Mouse (Mus musculus) left cerebral cortex, adult 2 months (tissue): ENCODE data around the gene Ptprd. TPM values are rescaled to one million over a fixed set of nuclear protein-coding genes. Genes with fewer than 3 reads are reported as not detected.

ENCODE experiments used
- DNase-seq, 2 experiments: peaks; one replicate each; pipeline ENCODE4 v3.0.0; 2021 to 2022; ENCODE audit warnings: low spot score in 2 of 2, mixed read lengths in 1 of 2; ENCODE audit errors: extremely low spot score in 1 of 2
- H3K27ac ChIP-seq: fragments of 200-600 bp; 2 replicates; pipeline ENCODE4 v1.8.1; 2022
- H3K4me3 ChIP-seq: fragments of 200-600 bp; 2 replicates; pipeline ENCODE4 v1.8.1; 2022
- CTCF ChIP-seq: fragments of 200-600 bp; IDR thresholded peaks from 2 replicates; pipeline ENCODE4 v1.8.1; 2022; ENCODE audit warnings: antibody characterized with exemption, mild to moderate bottlenecking, moderate library complexity
- intact Hi-C: fragments of 180-260 bp; cut with DNase I; formaldehyde crosslinking; loops from one replicate; pipeline ENCODE4 v1.15.1; 2025
- total RNA-seq, 2 experiments: library from RNA; stranded (reverse); gene quantifications; 2 replicates each; pipeline ENCODE4 v1.2.3; 2021

Gene Ptprd
- total RNA-seq, 2 experiments from 2014 or later, result 307 to 330 TPM

DNA sequence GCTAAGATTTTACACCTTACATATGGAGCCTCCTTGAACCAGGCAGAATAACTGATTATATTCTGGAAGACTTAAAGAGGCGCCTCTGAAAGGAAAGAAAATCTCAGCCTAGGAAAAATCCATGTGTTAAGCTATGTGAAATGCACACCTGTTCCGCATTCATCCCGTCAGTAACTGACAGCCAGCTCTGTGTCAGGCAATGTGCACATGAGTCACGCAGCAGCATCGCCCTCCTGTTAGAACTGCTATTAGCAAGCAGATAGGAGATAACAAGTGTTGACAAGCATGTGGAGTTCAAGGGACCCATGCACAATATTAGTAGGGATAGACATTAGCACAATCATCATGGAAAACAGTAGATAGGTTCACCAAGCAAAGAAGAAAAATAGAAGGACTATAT, 1905.8 kb downstream of the Ptprd start:
- intact Hi-C loops, result no loop called here
- no peak overlapping the region for H3K27ac ChIP-seq
- TF ChIP-seq CTCF, result no peak
- DNase-seq, result no peak
- no peak overlapping the region for H3K4me3 ChIP-seq

DNA sequence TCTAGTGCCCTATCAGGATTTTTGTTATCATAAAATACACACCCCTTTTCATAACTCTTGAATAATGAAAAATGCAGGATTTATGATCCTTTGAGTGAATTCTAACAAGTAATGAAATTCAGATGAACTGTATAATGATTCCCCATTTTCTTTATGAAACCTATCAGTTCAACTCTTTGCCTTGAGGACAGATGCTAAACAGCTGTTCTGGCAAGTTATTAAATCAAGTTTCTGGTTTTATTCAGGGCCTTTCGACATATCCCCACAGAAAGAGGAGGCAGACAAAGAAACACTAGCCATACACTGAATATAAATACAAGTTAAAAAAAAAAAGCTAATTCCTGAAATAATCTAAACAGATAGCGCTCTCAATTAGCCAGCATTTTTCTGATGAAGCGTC, 1914.4 kb downstream of the Ptprd start:
- no peak overlapping the region for H3K4me3 ChIP-seq
- no peak overlapping the region for H3K27ac ChIP-seq
- TF ChIP-seq CTCF, result no peak
- no peak for DNase-seq
- intact Hi-C loops, result no loop called here

DNA sequence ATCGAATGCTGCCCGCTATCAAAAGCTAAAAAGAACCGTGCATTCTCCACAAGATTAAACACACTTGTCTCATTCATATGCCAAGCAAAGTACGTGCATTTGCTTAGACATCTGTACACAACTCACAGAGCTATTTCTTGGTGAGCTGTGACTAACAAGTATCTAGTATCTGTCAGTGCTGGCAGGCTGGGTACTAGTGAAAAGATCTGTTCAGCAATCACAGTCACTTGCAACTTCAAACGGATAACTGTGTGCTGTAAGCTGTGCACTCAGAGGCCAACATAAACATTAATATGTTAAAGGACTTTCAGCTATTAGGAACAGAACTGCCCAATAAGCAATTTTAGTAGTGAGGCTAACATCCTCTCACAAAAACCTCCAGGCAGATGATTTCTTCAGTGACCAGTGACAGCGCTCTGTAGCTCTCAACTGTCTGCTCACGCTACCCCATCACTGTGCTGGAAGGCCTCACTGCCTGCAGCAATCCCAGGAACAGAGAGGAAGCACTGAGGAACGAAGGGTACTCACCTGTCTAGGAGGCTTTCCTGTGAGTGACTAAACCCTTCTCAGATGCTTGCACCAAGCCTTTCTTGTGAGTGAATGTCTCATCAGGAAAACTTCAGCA, 1918.9 kb downstream of the Ptprd start:
- no peak for DNase-seq
- H3K27ac ChIP-seq, result no peak overlapping the region
- TF ChIP-seq CTCF, result no peak
- no peak overlapping the region for H3K4me3 ChIP-seq
- intact Hi-C loops, result no loop called here

DNA sequence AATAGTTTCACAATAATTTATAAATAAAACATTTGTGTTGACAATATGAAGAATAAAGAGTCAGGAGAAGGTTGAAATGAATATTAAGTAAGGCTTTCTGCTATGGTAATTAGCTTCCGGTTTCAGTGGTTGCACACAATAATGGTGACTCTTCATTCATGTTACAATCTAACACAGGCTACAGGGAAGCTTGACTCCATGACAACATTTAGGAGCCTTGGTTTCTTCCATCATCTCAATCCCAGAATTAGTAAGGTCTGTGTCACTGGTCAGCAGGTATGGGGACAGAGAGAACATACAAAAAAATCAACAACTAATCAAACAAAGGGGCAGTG, 1921.3 kb downstream of the Ptprd start:
- no peak overlapping the region for H3K4me3 ChIP-seq
- no peak for DNase-seq
- H3K27ac ChIP-seq, result no peak overlapping the region
- intact Hi-C loops, result no loop called here
- TF ChIP-seq CTCF, result no peak

DNA sequence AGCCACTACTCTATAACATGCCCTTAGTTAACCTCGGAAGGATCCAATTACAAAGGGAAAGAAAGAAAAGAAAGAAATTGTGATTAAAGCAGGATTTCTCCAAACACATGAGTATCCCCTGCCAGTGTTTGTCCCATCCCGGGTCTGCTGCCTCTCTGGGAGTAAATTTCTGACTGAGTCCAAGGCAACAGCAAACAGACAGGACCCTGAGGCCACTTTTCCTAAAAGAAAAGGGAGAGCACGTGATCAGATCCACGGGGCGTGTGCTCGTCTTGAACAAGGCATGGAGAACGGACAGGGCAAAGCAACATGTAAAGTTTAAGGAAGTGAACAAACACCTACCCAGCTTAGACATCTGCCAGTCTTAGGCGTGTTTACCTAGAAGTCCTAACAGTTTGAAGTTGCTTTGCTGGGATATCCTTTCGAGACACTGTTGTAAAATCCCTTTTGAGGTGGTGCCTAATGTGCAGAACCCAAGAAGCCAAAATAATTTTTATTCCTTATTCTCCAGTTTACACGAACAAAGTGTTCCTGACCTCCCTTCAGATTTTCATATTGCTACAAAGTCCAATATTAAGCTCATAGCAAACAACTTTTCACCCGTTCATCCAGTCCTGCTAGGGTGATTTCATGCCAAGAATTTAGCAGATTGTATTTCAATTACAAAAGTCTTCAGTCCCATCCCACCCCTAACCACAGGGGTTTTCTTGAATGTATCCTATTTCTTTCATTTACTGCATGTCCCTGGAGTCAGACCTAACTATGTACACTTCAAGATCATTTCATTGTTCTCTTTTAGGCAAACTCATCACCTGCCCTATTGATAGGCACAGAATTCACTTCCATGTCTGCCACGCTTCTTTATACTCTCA, 1921.9 kb downstream of the Ptprd start:
- intact Hi-C loops, result no loop called here
- TF ChIP-seq CTCF, result no peak
- Histone ChIP-seq H3K27ac (no peak overlapping the region), H3K4me3 (no peak overlapping the region)
- no peak for DNase-seq

DNA sequence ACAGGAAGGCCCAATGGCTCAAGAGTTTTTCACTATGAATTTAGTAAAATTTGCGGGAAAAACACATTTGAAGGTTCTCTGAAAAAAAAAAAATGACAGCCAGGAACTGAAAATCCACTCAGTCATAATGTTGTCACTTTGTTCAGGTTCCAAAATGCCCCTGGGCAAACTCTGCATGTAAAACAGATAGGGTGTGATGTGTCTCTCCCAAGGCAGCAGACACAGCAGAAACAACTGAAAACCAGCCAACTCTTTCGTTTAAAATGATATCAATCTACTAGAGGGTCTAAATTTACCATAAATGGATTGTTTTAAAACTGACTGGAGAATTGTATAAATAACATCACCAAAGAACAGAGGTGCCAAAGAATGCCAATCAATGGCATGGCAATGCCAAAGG, 1925.7 kb downstream of the Ptprd start:
- Histone ChIP-seq H3K4me3 (no peak overlapping the region), H3K27ac (no peak overlapping the region)
- DNase-seq, result no peak
- intact Hi-C loops, result no loop called here
- no peak for TF ChIP-seq CTCF

DNA sequence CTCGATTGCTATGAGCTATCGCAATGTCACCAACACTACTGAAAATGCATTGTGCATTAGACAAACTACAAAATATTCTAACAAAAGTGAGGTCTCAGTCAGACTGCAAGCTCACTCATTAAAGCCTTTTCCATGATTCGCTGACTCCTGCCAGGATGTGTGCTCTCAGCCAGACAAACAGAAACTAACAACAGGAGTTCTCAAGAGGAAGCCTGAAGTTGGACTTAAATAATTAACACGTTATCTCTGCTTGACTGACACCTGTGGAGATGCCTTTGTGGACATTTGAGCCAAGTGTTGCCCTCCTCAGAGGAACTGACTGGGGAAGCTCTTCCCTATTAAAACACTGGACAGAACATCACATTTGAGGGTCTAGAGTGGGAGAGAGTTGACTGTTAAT, 1928.9 kb downstream of the Ptprd start:
- H3K4me3 ChIP-seq, result no peak overlapping the region
- intact Hi-C loops, result no loop called here
- no peak for DNase-seq

DNA sequence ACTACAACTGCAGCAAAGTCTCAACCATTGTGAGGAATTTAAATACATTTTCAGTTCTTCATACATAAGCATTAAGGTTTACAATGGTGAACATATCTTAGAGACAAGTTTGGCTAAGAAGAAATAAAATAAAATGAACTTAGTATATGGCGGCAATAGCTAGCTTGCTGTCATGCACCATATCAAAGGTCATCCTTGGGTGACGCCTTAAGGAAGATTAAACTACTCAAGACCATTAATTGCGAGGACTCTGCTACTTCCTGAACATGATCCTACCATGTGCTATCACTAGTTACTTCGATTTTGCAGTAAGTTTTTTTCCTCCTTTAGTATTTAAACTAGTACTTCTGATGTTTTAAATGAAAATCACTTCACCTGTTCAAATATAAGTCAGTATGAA, 1949.0 kb downstream of the Ptprd start:
- no peak for TF ChIP-seq CTCF
- no peak for DNase-seq
- H3K27ac ChIP-seq, result no peak overlapping the region
- no peak overlapping the region for H3K4me3 ChIP-seq
- intact Hi-C loops, result no loop called here

More for the DNA sequence above, 1928.9 kb downstream of the Ptprd start:
- no peak for TF ChIP-seq CTCF
- H3K27ac ChIP-seq, result no peak overlapping the region

DNA sequence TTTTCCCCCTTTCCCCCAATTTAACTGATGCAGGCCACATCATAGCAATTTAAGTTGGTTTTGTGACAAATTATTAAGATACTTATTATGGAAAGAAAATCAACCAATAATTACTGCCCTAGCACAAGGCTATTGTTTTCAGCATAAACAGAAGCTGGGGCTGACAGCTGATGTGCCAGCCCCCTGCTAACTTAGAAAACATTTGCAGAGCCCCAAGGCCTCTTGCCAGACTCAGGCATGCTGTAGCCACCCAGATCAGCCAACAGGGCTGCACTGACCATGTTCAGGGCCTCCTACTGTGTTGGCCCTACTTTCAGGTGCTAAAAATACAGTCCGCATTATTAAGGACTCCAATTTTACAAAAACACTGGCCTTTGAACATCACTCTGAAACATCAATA, 1951.1 kb downstream of the Ptprd start:
- no peak for DNase-seq
- Histone ChIP-seq H3K27ac (no peak overlapping the region; the same call in 1 of the 2 replicates), H3K4me3 (no peak overlapping the region)
- TF ChIP-seq CTCF, result no peak; the same call in 1 of the 2 replicates
- intact Hi-C loops, result no loop called here

DNA sequence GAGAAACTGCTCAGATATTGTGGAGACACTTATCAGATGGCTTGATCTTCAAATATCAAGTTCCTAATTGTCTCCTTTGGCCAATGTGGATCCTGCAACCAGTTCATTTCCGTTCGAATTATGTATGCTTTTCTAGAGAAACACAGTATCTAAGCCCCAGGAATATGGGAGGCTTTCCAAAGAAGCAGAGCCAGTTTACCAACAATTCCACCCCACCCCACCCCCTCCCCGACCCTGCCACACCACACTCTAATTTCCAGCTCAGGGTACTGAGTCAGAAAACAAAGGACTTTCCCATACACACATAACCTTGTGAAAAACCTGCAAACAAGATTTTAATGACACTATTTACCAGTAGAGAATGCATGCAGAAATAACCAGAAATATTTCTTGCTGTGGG, 1951.5 kb downstream of the Ptprd start:
- no peak for DNase-seq
- Histone ChIP-seq H3K27ac (no peak overlapping the region), H3K4me3 (no peak overlapping the region)
- intact Hi-C loops, result no loop called here
- no peak for TF ChIP-seq CTCF

DNA sequence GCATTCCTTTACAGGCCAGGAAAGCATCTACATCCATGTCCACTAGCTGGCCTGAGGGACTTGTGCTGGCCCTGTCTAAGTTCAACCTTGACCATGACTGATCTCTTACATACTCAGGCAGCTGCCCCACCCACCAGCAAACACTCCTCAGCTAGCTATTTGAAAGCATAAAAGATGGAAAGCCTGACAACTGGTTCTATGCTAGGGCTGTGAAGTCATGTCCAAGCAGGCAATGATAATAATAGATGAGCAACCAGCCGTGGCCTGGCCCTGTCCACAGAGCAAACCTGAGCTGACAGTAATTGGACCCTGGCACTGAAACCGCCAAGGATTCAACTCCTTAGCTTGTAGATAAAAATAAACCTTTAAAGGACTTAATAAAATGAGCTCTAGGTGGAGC, 1952.1 kb downstream of the Ptprd start:
- intact Hi-C loops, result no loop called here
- Histone ChIP-seq H3K4me3 (no peak overlapping the region), H3K27ac (no peak overlapping the region)
- no peak for TF ChIP-seq CTCF
- DNase-seq, result no peak

DNA sequence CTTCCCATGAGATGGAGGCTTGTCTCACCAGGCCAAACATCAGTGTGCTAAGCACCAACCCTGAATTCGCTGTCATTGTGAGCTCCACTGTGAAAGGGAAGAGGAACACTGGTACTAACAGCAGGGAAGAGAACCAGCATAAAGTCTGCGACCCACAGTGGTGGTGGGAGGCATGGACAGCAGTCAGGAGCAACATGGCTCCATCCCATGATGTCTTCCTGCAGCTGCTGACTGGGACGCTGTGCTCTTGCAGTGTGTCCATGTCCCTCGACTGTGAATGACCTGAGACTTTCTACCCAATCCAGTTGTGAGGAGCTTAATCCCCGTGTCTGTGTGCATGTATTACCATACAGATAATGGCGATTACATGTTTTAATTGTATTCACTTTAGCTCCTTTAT, 1967.4 kb downstream of the Ptprd start:
- Histone ChIP-seq H3K4me3 (no peak overlapping the region), H3K27ac (no peak overlapping the region)
- intact Hi-C loops, result no loop called here
- no peak for DNase-seq
- TF ChIP-seq CTCF, result no peak

DNA sequence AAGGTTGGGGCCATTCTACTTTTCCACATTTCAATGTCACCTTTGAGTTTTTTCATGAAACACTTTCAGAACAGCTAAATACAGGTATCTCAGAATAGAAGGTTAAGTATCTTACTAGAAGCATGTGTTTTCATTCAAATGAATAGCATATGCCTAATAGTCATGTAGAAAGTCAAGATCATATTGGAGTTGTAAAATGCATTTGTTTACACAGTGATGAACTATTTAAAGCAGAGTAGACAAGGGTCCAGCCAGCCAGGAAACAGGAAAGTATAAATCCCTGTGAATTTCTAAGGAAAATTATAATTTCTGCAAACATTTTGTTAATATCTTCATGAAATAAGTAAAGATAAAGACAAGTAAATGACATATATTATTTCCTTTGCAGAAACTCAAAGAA, 1970.2 kb downstream of the Ptprd start:
- intact Hi-C loops, result no loop called here
- DNase-seq, result no peak
- no peak for TF ChIP-seq CTCF
- Histone ChIP-seq H3K27ac (no peak overlapping the region), H3K4me3 (no peak overlapping the region)
